Mouse (Mus musculus) induced T-regulatory cell, adult 2 months (primary cell): ENCODE data around the gene Map2k7.
"Not testable (repeated sequence)": the region's sequence is repeated elsewhere in the genome, so short reads cannot be mapped to it uniquely, and the experiment has no call there.

Experiments used
- DNase-seq: peaks from one replicate; pipeline ENCODE4 v3.0.0-alpha.2; 2012; ENCODE audit warnings: low read depth

The Map2k7 gene

DNA sequence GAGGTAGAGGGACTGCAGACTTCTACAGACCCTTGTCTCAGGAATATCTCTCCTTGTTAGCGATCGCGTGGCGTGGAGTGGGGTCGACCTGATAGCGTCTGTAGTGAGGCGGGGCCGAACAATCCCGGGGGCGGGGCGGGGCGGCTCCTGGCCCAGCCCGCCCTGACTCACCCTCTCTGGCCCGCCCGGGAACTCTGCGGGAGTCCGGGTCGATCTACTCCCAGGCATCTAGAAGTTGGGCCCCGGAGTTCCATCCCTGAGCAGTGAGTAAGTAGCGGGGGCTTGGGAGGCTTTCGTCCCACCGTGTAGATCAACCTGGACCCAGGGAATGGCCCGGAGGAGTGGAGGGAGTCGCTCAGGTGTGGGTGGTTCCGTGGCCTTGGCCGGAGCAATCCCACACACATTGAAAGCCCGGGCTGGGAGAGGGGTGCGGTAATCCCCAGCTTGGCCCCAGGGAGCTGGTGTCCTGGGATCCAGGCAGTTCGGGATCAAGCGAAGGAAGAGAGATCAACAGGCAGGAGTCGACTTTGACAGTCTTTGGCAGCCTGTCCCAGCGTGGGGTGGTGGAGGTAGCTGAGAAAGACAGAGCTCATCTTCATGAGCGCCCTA, 11.7 kb upstream of the Map2k7 start, which contains the start of gene Lrrc8e:
Lrrc8e (plus strand) TSS at position 89 of the 609 bp plus-strand sequence.
- DNase-seq = no peak

DNA sequence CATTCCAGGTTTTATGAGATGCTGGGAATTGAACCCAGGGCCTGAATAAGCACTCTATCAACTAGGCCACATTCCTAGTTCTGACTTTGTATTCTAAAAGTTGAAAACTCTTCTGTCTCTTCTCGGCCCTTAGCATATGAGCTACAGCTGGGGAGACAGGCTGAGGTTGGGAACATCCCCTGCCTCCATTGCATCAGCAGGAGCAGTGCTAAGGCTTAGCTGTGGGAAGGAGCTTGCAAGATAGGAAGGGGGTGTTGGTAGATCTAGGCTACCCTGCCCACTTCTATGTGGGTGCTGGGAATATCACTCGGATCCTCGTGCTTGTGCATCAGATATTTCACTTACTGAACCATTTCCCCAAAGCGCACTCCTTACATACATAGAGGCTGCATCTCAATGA, 10.6 kb upstream of the Map2k7 start:
- DNase-seq = no peak

DNA sequence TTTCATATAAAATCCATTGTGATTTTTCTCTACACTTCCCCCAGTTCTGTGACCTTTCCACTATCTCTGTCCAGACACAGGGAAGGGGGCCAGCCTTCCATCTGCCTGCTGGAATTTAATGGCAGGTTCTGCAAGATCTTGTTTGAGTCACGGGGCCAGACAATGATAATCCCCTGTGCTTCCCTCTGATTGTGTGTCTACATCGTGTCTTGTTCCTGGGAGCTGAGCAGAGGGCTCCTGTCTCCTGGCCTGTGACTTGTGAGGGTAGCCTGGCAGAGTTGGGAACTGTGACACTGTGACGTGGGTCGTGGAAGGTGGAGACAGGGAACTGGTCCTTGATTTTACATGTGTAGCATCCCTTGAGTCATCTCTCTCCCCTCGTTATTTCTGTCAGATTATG, 8.8 kb upstream of the Map2k7 start:
- DNase-seq = no peak

DNA sequence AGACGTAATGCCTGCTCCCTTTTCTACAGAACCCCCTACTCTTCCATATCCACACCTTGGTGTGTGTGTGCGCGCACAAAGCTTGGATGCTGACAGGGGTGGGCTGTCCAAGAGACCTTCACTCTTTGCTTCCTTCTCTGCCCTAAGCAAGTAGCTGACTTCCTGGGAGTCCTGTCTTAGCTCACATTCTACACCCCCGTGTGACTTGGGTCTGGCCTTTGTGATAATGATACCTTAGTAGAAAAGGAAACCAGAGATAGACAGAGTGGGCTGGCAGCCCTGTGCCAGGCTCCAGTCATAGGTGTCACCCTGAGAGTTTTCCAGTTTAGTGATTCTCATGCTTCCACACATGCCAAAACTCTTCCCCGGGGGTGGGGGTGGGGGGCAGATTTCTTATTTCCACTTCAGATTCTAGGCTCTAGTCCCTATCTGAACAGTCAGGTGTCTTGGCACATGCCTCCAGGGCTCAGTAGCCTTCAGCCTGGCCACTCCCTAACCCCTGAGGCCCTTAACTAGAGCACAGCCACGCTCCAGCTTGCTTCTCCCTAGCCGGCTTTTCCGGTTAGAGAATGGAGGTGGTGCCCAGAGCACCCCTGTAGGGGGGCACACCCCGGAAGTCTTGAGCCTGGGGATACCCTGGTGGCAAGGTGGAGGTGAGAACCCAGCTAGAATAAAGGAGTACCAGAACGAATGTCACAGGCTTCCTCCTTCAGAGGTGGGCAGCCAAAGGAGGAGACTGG, 7.8 kb upstream of the Map2k7 start:
- no peak for DNase-seq

DNA sequence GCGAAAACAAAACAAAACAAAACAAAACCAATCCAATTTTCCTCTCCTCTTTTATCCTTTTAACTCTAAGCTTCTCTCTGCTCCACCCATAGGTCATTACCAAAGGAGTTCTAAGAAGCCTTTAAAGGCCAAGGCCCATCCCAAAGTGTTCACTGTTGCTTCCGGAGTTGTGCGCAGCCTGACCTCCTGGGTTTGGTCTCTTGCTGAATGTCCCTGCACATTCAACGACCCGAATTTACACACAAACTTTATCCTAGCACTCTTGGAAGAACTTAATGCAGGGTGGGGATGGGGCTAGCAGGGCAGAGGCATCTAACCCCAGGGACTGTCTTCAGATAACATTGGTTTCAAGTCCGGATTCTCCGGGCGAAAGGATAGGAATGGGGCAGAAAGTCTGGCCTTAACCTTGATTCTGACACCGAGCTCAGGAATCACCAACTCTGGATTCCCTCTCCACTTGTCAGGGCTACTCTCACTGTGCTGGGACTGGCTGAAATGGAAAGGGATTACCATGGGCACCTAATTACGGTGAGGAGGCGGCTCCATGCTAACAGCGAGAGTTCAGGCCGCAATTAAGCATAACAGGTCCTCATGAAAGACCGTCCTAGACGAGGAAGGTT, 616 bp upstream of the Map2k7 start:
- no peak for DNase-seq

DNA sequence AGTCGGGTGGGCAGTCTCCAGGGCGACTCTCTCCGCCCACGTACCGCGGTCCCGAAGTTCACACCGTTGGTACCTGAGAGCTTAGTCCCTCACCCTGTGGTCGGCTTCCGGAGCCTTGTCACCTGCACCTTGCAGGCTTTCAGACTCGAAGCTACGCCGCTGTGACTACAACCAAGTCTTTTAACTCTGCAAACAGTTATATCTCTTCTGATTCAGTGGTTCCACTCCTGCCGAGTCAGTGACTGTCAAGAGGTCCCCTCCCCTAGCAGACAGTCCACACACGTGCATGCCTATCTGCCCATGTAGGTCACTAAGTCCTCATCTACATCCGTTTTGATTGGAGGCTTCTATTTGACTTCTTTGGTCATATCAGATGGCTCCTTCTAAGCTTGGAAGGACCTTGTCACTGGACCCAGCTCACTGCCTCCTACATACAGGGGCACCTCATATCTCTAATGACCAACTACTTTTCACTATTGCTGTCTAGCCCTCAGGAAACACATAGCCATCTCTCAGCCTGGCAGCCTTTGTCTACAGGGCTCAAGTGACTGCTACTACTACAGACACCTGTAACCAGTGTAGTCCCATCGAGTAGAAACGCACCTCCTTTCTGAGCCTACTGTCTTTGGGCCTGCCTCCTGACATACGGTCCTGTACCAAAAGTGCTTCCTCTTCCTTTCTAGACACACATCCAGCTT, 802 bp downstream of the Map2k7 start:
- no peak for DNase-seq

DNA sequence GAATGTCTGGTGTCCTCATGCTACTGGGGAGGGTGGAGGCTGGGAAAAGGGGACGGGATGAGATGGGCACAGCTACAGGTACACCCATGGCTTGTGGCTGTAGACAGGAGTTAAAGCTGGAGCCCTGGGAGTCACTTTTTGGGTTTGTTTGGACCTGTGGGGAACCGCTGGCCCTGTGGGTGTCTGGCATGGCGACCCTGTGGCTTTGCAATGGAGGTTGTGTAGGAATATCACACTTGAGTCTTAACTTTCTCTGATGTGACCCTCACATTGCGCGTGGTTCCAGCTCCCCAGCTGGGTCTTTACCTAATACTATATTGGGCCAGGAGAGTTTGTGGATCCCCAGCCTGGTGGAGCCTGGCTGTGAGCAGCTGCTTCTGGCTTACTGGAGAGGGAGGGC, 6.5 kb downstream of the Map2k7 start:
- no peak for DNase-seq

DNA sequence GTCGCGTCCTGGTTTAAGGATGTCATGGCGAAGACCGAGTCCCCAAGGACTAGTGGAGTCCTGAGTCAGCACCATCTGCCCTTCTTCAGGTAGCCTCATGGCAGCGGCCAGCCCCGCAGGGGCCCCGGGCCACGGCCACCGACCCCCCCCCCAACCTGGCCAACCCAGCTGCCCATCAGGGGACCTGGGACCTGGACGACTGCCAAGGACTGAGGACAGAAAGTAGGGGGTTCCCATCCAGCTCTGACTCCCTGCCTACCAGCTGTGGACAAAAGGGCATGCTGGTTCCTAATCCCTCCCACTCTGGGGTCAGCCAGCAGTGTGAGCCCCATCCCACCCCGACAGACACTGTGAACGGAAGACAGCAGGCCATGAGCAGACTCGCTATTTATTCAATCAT, 7.2 kb downstream of the Map2k7 start:
- no peak for DNase-seq

DNA sequence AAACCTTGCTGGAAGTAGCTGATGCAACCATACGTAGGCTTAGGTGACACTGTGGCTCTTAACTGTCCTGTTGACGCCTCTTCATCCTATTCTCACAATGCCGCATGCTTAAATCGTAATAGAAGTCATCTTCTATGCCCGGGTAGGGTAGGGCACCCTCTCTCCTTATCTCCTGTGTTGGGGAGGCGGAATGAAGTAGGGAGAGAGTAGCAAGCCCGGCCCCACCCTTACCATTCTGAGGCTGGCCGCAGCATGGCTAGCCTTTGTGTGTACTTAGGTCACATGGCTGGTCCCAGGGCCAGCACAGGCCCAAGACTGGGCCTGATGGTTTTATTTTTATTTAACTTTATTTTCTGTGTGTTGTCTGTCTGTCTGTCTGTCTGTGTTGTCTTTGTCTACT, 8.7 kb downstream of the Map2k7 start:
- no peak for DNase-seq

DNA sequence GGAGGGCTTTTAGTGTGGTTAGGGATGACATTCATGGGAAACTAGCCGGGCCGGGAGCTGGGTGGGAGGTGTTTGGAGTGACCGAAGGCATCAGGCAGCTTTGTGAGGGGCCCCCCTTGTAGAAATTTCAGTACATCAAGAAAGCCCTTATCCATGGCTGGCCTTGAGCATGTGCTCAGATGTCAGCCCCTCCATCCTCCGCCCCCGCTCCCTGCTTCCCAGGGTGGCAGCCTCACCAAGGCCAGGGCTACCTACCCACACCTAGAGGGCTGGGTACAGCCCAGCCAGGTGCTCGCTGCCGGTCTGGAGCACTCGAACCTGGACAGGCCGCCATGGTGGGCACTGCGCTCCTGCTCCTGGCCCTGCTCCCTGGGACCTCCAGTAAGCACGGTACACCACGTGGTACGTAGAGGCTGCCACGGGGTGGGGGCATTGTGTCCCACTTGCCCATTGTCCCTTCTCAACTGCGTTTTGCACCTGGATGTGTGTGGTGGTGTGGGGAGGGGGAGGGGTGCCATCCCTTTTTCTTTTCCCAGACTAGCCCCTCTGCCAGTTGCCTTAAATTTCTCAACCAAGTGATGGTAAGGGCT, 9.5 kb downstream of the Map2k7 start, which contains the start of gene Tgfbr3l:
Tgfbr3l (plus strand) TSS at position 264 of the 590 bp plus-strand sequence.
- DNase-seq = no peak

DNA sequence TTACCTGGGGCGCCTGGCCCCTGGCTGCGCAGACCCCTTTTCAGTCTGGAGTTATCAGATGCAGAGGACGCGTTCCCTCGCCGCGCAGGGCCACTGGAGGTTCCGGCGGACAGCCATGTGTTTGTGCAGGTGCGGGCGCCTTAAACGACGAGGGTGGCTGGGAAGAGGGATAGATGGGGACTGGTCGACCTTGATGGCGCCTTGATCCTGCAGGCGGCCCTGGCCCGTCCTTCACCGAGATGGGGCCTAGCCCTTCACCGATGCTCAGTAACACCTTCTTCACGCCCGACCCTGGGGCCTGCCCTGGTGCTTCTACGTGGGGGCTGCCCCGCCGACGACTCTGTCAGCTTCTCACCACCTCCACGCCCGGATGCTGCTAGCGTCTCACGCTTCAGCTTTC, 10.7 kb downstream of the Map2k7 start:
- no peak for DNase-seq

DNA sequence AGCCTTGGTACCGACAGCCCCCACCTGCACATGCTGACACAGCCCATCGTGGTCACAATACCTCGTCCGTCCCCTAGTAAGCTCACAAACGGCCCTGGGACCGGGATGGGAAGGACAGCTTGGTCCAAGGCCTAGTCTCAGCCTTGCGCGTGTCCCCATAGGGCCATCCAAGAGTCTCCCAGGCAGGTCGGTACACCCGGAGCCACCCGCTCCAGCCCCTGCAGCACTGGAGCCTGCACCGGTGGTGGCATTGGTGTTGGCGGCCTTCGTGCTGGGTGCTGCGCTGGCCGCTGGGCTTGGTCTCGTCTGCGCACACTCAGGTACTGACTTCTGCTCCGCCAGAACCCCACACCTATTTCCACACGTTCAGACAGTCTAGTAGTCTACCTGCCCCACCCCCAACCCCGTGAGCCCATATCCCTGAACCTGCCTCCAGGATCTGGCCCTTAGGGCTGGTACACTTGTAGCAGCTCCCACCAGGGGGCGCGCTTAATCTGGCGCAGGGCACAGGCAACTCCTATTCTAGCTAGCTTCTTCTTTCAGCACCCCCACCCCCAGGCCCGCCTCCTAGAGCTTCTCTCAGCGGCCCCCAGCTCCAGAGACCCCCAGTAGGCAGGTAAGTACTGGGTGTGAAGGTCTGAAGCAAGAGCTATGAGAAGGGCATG, 11.9 kb downstream of the Map2k7 start:
- peak; percentile 89 for DNase-seq

DNA sequence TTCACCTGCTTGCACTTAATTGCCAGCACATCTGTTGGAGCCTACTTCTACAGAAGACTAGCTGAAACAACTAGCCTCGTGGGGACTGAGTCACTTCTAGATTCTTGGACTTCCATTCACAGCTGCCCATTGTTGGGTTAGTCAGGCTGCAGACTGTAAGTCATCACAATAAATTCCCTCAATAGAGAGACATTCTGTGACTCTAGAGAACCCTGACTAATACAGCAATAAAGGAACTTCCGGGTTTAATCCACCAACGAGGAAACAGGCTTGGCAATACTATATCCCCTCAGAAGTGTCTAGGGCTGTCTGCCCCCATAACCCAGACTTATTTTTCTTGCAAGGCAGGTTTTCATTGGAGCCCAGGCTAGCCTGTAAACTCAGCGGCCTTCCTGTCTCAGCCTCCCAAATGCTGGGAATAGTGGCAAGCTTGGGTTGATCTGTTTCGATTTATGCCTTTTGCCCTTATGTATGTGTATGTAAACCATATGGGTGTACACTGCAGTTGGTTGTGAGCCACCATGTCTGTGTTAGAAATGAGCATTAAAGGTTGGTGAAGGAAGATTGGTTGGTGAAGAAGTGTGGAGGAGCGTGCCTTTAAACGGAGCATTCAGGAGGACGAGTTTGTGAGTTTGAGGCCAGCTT, 13.7 kb downstream of the Map2k7 start:
- DNase-seq = no peak

DNA sequence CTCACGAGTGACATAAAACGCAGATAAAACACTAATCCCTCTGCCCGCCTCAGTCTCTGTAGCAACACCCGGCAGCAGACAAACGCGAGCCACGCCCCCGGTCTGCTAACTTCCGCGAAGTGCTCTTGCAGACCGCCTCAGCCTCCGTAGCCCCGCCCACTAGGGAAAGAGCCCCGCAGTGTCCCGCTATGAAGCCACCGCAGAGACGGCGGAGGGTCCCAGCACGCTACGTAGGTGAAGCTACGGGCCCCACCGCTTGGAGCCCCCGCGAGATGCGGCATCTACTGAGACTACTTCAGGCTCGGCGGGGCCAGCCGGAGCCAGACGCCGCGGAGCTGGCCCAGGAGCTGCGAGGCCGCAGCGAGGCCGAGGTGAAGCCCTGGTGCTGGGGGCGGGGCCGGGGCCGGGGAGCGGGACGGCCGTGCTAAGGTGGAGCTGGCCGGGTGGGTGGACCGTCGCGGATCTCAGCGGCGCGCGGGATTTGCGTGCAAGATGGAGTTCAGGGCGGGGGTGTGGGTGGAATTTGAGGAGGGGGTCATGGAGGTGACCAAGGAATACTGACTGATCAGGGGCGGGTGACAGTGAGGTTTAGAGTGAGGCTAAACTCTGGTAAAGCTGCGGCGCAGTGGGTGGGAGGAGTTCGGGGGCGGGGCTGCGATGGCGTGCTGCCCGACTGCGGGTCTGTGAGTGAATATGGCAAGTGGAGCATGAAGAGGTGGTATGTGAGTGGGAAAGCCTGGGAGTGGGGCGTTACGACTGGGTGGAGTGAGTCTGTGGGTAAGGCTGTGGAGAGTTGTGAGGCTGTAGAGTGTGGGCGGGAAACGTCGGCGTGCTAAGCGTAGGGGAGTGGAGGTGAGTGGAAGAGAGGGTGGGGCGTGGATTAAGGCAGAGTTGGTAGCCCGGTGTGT, 14.6 kb downstream of the Map2k7 start, which contains the start of gene Snapc2:
Snapc2 (plus strand) TSS at position 147 of the 908 bp plus-strand sequence.
- peak; percentile 99 for DNase-seq

DNA sequence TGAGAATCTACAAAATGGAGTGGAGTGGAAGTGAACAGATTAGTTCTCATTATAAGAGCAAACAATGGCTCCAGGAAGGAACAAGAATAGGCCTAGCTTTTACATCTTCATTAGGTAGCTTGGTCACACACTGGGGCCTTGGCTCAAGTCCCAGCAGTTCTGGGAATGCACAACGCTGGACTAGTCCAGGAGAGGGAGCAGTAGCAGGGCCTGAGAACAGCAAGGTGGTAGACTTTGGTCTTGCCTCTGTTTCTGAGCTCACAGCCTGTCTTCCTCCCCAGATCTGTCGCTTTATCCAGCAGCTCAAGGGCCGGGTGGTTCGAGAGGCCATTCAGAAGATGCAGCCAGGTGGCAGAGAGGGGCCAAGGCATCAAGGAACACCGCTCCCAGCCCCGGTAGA, 15.5 kb downstream of the Map2k7 start:
- DNase-seq = no peak

DNA sequence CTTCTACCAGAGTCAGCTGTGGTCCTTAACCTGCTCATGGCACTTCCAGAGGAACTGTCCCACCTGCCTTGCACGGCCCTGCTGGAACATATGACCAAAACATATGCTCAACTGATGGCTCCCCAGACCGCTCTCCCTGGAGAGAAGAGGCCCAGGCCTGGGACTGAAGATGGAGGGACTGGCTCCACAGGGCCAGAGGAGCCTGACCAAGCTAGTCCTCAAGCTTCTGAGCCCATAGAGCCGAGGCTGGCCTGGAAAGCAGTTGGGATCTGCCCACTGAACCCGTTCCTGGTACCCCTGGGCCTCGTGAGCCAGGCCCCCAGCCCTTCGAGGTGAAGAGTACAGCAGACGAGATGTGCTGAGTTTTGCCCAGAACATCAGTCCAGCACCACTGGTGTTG, 16.9 kb downstream of the Map2k7 start:
- not testable (repeated sequence) for DNase-seq

DNA sequence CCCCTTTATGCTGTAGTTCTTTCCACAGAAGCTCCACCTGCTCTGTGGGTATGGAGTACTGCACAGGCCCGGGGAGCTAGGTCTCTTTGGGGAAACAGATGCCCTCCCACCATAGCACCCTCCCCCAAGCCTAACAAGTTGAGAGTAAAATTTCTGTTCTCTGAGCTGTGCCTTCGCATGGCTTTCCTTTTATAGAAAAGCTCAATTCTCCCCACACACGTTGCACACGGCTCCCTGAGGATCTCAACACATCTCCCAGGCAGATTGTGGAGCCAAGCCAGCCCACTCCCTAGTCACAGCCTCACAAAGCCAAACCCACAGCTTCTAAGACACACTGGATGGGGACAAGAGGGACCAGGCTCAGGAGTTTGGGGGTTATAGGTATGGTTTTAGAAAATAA, 18.4 kb downstream of the Map2k7 start:
- no peak for DNase-seq

DNA sequence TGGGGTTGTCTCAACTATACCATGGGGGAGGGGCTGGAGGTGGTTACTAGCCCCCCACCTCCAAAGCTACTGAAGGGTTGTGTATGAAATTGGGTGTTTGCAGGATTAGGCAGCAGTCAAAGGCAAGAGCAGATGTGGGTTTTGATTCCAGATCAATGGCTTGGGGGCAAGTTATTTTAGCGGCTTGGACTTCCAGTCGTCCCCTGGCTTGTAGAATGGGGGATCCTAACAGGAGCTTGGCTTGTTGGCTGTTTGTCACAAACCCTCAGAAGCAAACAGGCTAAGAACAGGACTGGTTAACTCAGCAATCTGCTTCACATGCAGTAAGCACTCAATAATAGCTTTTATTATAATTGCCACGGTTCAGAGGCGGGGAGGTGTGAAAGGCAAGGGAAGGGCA, 18.8 kb downstream of the Map2k7 start:
- no peak for DNase-seq

DNA sequence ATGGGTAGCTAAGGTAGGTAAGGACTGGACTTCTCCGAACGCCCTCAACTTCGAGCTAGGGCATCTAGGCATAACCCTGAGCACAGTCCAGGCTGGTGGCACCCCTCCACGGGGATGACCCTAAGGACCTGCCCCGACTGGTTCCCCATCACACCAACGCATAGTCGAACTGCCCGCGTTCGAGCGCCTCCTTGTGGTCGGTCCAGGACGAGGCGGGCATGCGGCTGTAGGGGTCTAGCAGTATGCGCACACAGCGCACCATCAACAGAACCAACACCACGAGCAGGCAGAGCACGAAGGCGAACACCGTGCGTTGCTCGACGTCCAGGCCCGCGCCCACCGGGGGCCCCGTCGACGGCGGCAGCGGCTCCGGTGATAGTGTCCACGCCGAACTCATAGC, 19.7 kb downstream of the Map2k7 start:
- DNase-seq = peak; percentile 82

DNA sequence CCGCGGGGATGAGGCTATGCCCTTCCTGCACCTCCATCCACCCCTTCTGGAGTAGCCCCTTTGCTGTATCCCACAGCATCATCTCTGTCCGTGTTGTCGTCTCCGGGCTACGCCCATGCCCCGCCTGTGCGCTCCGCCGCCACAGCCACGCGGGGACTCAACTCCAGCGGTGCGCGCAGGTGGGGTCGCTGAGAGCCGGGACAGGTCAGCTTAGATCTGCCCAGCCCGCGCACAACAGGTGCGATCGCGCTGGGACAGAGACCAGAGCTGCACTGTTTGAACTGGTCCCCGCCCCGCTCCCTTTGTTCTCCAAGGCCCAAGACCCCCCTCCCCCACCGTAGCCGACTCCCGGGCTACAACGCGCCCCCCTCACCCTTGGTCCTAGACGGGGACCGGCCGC, 20.1 kb downstream of the Map2k7 start:
- DNase-seq = no peak
